Mouse (Mus musculus): ENCODE results near the gene Klhl26.

- no peak for TF ChIP-seq CTCF (IDR thresholded peaks at IDR 0.05; ENCODE audit: borderline replicate concordance, insufficient read depth, low read depth, low read length)
- no peak for TF ChIP-seq POLR2A (IDR thresholded peaks at IDR 0.05; ENCODE audit: borderline replicate concordance, insufficient read depth, low read length)
Measured at GRCm38 (mm10) chr8:70461765-70462515, 14.8 kb downstream of the Klhl26 start.

All from cerebellum, adult 2 months (tissue).